Mouse (Mus musculus) neural tube, postnatal 0 days (tissue): Measurements from ENCODE around the gene Ube3a. TPM values are rescaled to one million over a fixed set of nuclear protein-coding genes. Genes with fewer than 3 reads are reported as not detected.

Experiments
- polyA plus RNA-seq: library from polyadenylated mRNA; unstranded; fragments of >200 nt; fragmentation: Nextera tagmentation; extraction: Ambion mirVana; gene quantifications from 2 replicates; pipeline ENCODE4 v1.2.1, GENCODE M21; 2015

The Ube3a gene
- polyA plus RNA-seq: 156 and 169 TPM in 2 replicates

GRCm38 (mm10) chr7:59228045-59228865 is at the start of gene Ube3a:
TSS of gene Ube3a (plus strand) at chr7:59228750.

